Mouse (Mus musculus): Measurements from ENCODE around the gene Ckap2l.

- TF ChIP-seq POLR2A (IDR thresholded peaks at IDR 0.05; ENCODE audit: control insufficient read depth, low read depth, low read length) (no peak), CTCF (IDR thresholded peaks at IDR 0.05; ENCODE audit: control insufficient read depth, insufficient read depth, insufficient replicate concordance, low read depth, low read length) (no peak)
These were observed 35.7 kb downstream of the Ckap2l start for GRCm38 (mm10) chr2:129261151-129261794.
